Mouse (Mus musculus): ENCODE results near the gene Gm49340.
"Not testable (repeated sequence)": the region's sequence is repeated elsewhere in the genome, so short reads cannot be mapped to it uniquely, and the experiment has no call there.

Gm49340 gene

GRCm38 (mm10) chr11:73329442-73329841 is at the start of gene Gm49340, which contains the start of the genes Aspa and Spata22:
Gene Gm49340, plus strand, starts transcription at chr11:73329741.
Gene Aspa, minus strand, starts transcription at chr11:73329596.
Gene Spata22, plus strand, starts transcription at chr11:73329741.
- in situ Hi-C loops (cut with MseI, MboI) = no loop called here

- in situ Hi-C loops (cut with MseI, MboI) = loop anchor here in 1 of 2 experiments (5.0 kb wide), 1 partner anchor 37 kb away; no protein-coding TSS in a partner anchor
Observed at GRCm38 (mm10) chr11:73280710-73281109, 48.8 kb upstream of the Gm49340 start.

GRCm38 (mm10) chr11:73281528-73282027 is 48.0 kb upstream of the Gm49340 start:
- in situ Hi-C loops (cut with MseI, MboI) = loop anchor here in 1 of 2 experiments (5.0 kb wide), 1 partner anchor 36 kb away; no protein-coding TSS in a partner anchor

GRCm38 (mm10) chr11:73283369-73283768 is 46.2 kb upstream of the Gm49340 start:
- in situ Hi-C loops (cut with MseI, MboI) = loop anchor here in 1 of 2 experiments (5.0 kb wide), 1 partner anchor 34 kb away; no protein-coding TSS in a partner anchor

GRCm38 (mm10) chr11:73283926-73284325 is 45.6 kb upstream of the Gm49340 start:
- in situ Hi-C loops (cut with MseI, MboI) = loop anchor here in 1 of 2 experiments (5.0 kb wide), 1 partner anchor 33 kb away; no protein-coding TSS in a partner anchor

GRCm38 (mm10) chr11:73284351-73284750 is 45.2 kb upstream of the Gm49340 start:
- in situ Hi-C loops (cut with MseI, MboI) = loop anchor here in 1 of 2 experiments (5.0 kb wide), 1 partner anchor 33 kb away; no protein-coding TSS in a partner anchor

GRCm38 (mm10) chr11:73289621-73290020 is 39.9 kb upstream of the Gm49340 start:
- in situ Hi-C loops (cut with MseI, MboI) = no loop called here

GRCm38 (mm10) chr11:73303123-73303522 is 26.4 kb upstream of the Gm49340 start:
- in situ Hi-C loops (cut with MseI, MboI) = no loop called here

GRCm38 (mm10) chr11:73315961-73316360 is 13.6 kb upstream of the Gm49340 start:
- in situ Hi-C loops (cut with MseI, MboI) = loop anchor here in 1 of 2 experiments (5.0 kb wide), 1 partner anchor 34 kb away; no protein-coding TSS in a partner anchor

GRCm38 (mm10) chr11:73318581-73318980 is 11.0 kb upstream of the Gm49340 start:
- in situ Hi-C loops (cut with MseI, MboI) = loop anchor here in 1 of 2 experiments (5.0 kb wide), 1 partner anchor 36 kb away; no protein-coding TSS in a partner anchor

GRCm38 (mm10) chr11:73321064-73321463 is 8.5 kb upstream of the Gm49340 start:
- in situ Hi-C loops (cut with MseI, MboI) = not testable (repeated sequence)

GRCm38 (mm10) chr11:73323906-73324830 is 5.4 kb upstream of the Gm49340 start:
- in situ Hi-C loops (cut with MseI, MboI) = no loop called here

- in situ Hi-C loops (cut with MseI, MboI) = no loop called here
Observed at GRCm38 (mm10) chr11:73326485-73326886, 3.1 kb upstream of the Gm49340 start.

- in situ Hi-C loops (cut with MseI, MboI) = no loop called here
Observed at GRCm38 (mm10) chr11:73327361-73327760, 2.2 kb upstream of the Gm49340 start.

GRCm38 (mm10) chr11:73333357-73333756 is 3.8 kb downstream of the Gm49340 start:
- in situ Hi-C loops (cut with MseI, MboI) = no loop called here

GRCm38 (mm10) chr11:73336919-73337318 is 7.4 kb downstream of the Gm49340 start:
- in situ Hi-C loops (cut with MseI, MboI) = no loop called here

GRCm38 (mm10) chr11:73350483-73350882 is 20.9 kb downstream of the Gm49340 start, which contains the start of gene Olfr20:
Gene Olfr20, plus strand, starts transcription at chr11:73350783.
- in situ Hi-C loops (cut with MseI, MboI) = no loop called here

- in situ Hi-C loops (cut with MseI, MboI) = no loop called here
Observed at GRCm38 (mm10) chr11:73370946-73371345, 41.4 kb downstream of the Gm49340 start, which contains the start of gene Olfr376. Gene Olfr376, plus strand, starts transcription at chr11:73371246.

- in situ Hi-C loops (cut with MseI, MboI) = no loop called here
Observed at GRCm38 (mm10) chr11:73395374-73395773, 65.8 kb downstream of the Gm49340 start.

- in situ Hi-C loops (cut with MseI, MboI) = no loop called here
Observed at GRCm38 (mm10) chr11:73399514-73399913, 70.0 kb downstream of the Gm49340 start, which contains the start of gene Olfr1. Gene Olfr1, minus strand, starts transcription at chr11:73399614.

Data from mouse trophoblast stem cell (cell line).